Mouse (Mus musculus) olfactory bulb, adult 2 months (tissue): ENCODE data around the gene Tac2. TPM values are rescaled to one million over a fixed set of nuclear protein-coding genes. Genes with fewer than 3 reads are reported as not detected.
A peak's percentile ranks its signal among the peaks of the same experiment; 100 is the strongest.
"Not testable (repeated sequence)": the region's sequence is repeated elsewhere in the genome, so short reads cannot be mapped to it uniquely, and the experiment has no call there.

Source experiments
- H3K27ac ChIP-seq: fragments of 200-500 bp; 2 replicates; pipeline ENCODE4 v1.5.1; 2012; ENCODE audit warnings: low read depth, low read length; ENCODE audit not compliant: insufficient read depth
- H3K4me1 ChIP-seq: fragments of 200-500 bp; 2 replicates; pipeline ENCODE4 v1.6.1; 2012; ENCODE audit warnings: low read length; ENCODE audit not compliant: control insufficient read depth, insufficient read depth
- H3K4me3 ChIP-seq: fragments of 200-500 bp; 2 replicates; pipeline ENCODE4 v1.5.1; 2012; ENCODE audit warnings: mild to moderate bottlenecking, low read depth, low read length, moderate library complexity; ENCODE audit not compliant: insufficient read depth
- CTCF ChIP-seq: fragments of 200-500 bp; IDR thresholded peaks from 2 replicates; pipeline ENCODE4 v1.5.1; 2012; ENCODE audit warnings: low read depth, mild to moderate bottlenecking, low read length, moderate library complexity; ENCODE audit not compliant: insufficient read depth
- POLR2A ChIP-seq: fragments of 200-500 bp; IDR thresholded peaks from 2 replicates; pipeline ENCODE4 v1.6.1; 2012; ENCODE audit warnings: mild to moderate bottlenecking, low read depth, low read length, moderate library complexity; ENCODE audit not compliant: insufficient read depth
- WGBS: fragments of 180-500 bp; shearing (Covaris S2); methylation state at CpG from one replicate; pipeline ENCODE4 v1.1.7; 2018; 5-methylcytosine and 5-hydroxymethylcytosine counted together
- polyA plus RNA-seq: library from polyadenylated mRNA; stranded (reverse); fragments of >200 nt; gene quantifications from 2 replicates; pipeline ENCODE4 v1.2.4, GENCODE M21; 2012; ENCODE audit warnings: low replicate concordance; ENCODE audit not compliant: missing spikeins, insufficient read depth, insufficient read length

Gene Tac2
- polyA plus RNA-seq, 1 experiment, result not detected

DNA sequence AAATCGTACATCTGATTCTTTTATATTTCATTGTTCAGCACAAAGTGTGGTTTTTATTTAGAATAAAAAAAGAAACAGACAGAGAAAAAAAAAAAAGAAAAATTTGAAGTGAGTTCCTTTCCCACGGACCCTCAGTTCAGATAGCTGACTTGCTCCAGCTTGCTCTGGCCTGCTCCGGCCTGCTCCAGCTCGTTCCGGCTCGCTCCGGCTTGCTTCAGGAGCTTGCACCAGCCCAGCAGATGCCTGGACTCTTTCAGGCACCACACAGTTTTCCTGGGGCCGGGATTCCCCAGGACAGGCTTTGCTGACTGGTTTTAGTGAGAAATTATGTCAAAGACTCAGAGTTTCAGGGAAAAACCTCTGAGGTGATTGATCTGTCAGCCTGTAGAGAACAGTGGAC, 23.0 kb downstream of the Tac2 start:
- TF ChIP-seq POLR2A (no peak), CTCF (no peak)
- H3K4me1 ChIP-seq, result peaks cover 12% of the 10 kb centered on the region
- H3K4me3 ChIP-seq, result no peak overlapping the region
- no peak overlapping the region for H3K27ac ChIP-seq
- WGBS, result 91% methylated on average over 8 of the region's 8 CpGs

DNA sequence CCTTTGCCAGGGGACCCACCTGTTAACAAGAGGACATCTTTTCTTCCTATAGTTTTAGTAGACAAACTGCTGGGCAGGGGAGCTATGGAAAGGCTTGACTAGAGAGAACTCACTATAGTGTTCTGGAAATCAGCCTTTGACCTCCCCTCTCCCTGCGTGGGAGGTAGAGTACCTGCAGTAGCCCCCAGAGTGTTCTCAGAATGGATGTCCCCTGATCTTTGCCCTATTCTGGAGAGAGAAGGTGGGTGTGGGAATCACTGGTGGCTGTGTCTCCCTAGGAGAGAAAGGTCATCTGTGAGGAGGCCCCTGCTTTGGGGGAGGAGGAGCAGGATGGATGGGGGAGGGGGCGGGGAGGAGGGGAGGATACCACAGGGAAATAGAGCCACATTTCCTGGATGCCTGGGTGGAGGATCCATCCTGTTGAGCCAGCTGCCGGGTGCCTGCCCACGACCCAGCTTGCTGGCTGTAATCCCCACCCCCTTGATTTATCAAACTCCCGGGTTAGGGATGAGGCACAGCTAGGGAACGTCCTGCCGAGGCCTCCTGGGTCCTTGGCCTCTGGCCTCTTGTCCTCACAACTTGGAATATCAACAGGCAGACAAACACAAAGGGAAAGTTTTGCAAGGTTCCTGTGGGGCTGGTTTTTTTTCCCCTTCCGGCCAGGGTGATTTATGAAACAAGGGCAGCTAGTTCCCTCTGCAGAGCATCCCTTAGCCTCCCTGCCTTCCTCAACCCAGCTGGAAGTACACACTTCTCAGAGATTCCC, 24.8 kb downstream of the Tac2 start:
- peaks cover 12% of the 10 kb centered on the region for H3K4me1 ChIP-seq
- 27% methylated on average over 8 of the region's 8 CpGs for WGBS
- no peak overlapping the region for H3K27ac ChIP-seq
- TF ChIP-seq POLR2A, result no peak
- TF ChIP-seq CTCF, result no peak
- no peak overlapping the region for H3K4me3 ChIP-seq

- Histone ChIP-seq H3K4me1 (peaks cover 12% of the 10 kb centered on the region), H3K4me3 (peak overlapping the region; percentile 27), H3K27ac (no peak overlapping the region)
- WGBS, result 63% methylated on average over 24 of the region's 24 CpGs
- no peak for TF ChIP-seq POLR2A
- no peak for TF ChIP-seq CTCF
These were observed 26.0 kb downstream of the Tac2 start for GRCm38 (mm10) chr10:127750136-127750777.

- Histone ChIP-seq H3K4me1 (peaks cover 16% of the 10 kb centered on the region), H3K4me3 (peak within 1 kb of the TSS; percentile 27), H3K27ac (no peak within 1 kb of the TSS)
- TF ChIP-seq POLR2A, result no peak
- no peak for TF ChIP-seq CTCF
- 70% methylated on average over 8 of the region's 8 CpGs for WGBS
These were observed 27.3 kb downstream of the Tac2 start, which contains the start of gene Gpr182 for GRCm38 (mm10) chr10:127751548-127751947. Gene Gpr182, minus strand, starts transcription at chr10:127751732.

DNA sequence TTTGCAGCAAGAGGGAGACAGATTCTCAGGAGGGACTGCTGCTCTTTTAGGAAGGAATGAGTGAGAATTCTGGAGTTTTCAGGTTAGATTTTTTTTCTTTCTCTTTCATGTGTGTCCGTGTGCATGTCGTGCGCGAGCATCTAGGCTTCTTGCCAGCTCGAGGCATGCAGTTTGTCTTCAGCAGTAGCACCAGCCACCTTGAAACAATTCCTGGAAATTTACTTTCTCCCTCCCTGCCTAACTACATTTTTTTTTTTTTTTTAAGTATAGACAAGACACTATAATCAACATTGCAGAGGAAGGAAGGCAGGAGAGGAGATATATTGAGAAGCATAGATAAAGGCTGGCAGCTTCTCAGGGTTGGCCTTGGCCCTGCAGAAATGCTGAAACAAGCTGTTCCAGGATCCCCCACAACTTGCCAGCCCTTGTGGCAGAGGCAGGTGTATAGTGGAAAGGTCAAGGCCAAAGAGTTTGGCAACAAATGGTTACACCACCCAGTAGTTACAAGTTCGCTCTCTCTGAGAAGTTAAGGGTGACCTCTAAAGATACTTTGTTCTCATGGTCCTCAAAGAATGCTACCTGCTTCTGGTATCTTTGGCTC, 30.4 kb downstream of the Tac2 start:
- Histone ChIP-seq H3K27ac (no peak overlapping the region), H3K4me3 (no peak overlapping the region), H3K4me1 (peaks cover 12% of the 10 kb centered on the region)
- no peak for TF ChIP-seq CTCF
- WGBS, result 80% methylated on average over 6 of the region's 6 CpGs

DNA sequence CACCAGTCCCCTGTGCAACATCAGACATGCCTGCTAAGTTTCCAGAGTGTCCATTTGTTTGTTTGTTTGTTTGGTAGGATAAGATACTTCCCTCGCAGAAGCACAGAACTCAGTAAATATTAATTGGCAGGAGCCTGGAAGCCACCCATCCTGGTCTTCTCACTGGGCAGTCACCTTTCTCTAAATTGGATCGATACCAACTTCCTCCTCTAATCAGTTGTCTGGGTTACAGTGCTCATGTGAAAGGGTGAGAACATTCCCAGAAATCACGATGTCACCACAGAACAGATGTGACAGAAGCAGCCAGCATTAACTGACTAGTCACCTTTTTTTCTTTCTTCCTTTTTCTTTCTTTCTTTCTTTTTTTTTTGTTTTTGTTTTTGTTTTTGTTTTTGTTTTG, 31.0 kb downstream of the Tac2 start:
- no peak for TF ChIP-seq CTCF
- no peak for TF ChIP-seq POLR2A
- 68% methylated on average over 3 of the region's 3 CpGs for WGBS
- Histone ChIP-seq H3K4me1 (peaks cover 6% of the 10 kb centered on the region; the same call in 1 of the 2 replicates), H3K4me3 (no peak overlapping the region), H3K27ac (no peak overlapping the region)

DNA sequence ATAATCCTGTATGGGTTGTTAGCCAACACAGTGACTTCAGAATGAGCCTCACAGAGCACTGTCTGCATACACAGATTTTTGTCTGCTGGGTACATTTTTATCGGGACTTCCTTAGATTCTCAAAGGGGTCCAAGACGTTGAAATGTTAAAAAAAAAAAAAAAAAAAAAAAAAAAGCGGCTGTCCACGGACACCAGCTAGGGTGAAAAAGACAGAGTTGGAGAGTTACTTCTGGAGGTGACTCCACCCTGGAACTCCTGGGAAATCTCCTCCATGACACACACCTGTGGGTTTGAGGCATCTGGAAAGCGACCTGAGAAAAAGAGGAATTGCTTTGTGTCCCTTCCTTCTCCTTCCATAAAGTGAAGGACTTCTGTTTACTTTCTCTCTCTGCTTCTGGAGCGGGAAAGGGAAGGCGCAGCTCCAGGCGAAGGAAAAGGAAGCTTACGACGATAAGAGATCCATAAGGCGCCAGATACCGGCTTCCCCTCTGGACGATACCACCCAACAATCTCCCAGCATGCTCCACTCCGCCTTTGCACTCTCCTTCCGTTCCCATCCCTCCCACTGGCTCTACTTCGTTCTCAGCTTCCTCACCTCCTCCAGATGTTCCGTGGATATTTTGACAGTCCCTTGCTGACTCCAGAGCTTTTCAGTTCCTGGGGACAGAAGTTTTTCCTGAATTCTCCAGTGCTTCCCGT, 31.6 kb downstream of the Tac2 start:
- no peak for TF ChIP-seq CTCF
- TF ChIP-seq POLR2A, result no peak
- H3K4me3 ChIP-seq, result peak overlapping the region; percentile 11
- no peak overlapping the region for H3K27ac ChIP-seq
- 58% methylated on average over 18 of the region's 18 CpGs for WGBS
- H3K4me1 ChIP-seq, result peaks cover 4% of the 10 kb centered on the region; the same call in 1 of the 2 replicates

- H3K4me1 ChIP-seq, result peaks cover 8% of the 10 kb centered on the region; the same call in 1 of the 2 replicates
- no peak within 1 kb of the TSS for H3K4me3 ChIP-seq
- H3K27ac ChIP-seq, result no peak within 1 kb of the TSS
- 76% methylated on average over 9 of the region's 9 CpGs for WGBS
- TF ChIP-seq POLR2A, result no peak
- TF ChIP-seq CTCF, result no peak
These were observed 35.2 kb downstream of the Tac2 start, which contains the start of the genes Rdh1 and Rdh16f1 for GRCm38 (mm10) chr10:127759181-127760110. Gene Rdh1, plus strand, starts transcription at chr10:127759721. Gene Rdh16f1, plus strand, starts transcription at chr10:127759787.

- H3K4me1 ChIP-seq, H3K27ac ChIP-seq, H3K4me3 ChIP-seq: not testable (repeated sequence)
- WGBS, result 93% methylated on average over 10 of the region's 10 CpGs
These were observed 38.6 kb downstream of the Tac2 start for GRCm38 (mm10) chr10:127762926-127763325.
